Mouse (Mus musculus) retina, adult 2 months (tissue): Measurements from ENCODE around the gene Map3k7cl.

Source experiments
- DNase-seq: peaks from one replicate; pipeline ENCODE4 v3.0.0-alpha.2; 2012; ENCODE audit warnings: low read depth, low spot score

Gene Map3k7cl

DNA sequence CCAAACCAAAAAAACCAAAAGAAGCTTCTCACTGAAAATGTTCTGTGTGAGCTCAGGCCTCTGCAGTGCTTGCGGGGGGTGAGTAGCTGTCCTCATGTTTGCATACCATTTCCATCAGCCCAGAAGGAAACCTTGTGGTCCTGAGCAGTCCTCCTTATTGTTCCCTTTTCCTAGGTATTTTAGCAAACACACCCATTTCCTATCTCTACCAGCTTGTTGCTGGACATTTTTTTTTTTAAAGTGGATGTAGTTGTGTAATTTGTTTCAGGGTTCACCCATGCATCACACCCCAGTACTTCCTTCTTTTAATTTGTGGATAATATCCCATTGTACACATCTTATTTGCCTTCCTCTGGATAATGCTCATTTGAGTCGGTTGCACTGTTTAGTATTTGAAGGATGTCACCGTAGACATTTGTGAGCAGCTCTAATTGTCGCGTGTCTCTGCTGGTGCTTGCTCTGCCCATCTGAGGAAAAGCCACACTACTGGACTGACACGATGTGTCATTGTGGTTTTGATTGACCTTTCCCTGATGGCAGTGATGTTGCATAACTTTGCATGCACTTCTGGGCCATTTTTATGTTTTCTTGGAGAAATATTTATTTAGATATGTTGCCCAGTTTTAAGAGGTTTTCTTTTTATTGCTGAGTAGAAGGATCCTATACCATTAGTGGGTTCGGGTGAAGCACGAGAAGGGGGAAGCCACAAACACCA, 32.6 kb downstream of the Map3k7cl start:
- no peak for DNase-seq

DNA sequence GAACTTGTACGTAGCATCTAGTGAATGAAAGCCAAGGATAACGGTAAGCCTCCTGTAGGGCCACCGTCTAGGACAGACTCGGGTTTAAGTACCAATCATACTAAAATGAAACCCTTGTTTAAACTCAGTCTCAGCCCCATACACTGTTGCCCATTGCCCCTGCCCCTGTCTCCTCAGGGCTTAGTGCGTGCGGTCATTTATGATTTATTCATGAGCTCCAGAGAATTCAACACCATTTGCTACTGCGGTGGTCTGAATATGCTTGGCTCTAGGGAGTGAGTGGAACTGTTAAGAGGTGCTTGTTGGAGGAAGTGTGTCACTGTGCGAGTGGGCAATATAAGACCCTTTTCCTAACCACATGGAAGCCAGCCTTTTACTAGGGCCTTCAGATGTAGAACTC, 34.7 kb downstream of the Map3k7cl start:
- DNase-seq = no peak

DNA sequence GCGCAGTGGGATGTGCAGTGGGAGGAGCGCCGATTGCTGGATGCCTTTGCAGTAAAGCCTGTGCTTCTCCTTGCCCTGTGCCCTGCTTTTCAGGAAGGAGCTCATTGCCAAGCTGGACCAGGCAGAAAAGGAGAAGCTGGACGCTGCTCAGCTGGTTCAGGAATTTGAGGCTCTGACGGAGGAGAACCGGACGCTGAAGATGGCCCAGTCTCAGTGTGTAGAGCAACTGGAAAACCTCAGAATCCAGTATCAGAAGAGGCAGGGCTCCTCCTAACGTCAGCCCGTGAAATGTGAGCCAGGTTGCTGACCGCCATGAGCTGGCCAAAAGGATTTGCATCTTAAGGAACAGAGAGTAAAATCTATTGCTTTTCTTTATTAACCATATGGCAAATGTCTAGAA, 41.0 kb downstream of the Map3k7cl start:
- no peak for DNase-seq

DNA sequence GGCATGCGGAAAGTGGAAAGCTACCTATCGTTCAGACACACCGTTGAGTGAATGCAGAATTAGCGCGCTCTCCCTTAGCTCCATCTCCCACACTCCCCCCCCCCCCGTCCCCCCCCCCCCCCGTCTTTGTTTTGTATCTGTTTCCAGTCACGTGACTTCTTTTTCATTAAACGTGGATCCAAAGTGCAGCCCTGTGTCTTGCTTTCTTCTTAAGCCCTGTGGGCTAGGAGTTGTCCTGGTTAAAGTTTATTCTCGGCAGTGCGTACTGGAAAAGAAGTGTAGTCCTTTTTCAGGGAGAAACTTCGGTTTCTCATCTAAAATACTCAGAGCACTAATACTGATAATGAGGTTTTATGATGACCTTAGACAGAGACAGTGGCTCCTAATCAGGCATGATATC, 42.0 kb downstream of the Map3k7cl start:
- no peak for DNase-seq

DNA sequence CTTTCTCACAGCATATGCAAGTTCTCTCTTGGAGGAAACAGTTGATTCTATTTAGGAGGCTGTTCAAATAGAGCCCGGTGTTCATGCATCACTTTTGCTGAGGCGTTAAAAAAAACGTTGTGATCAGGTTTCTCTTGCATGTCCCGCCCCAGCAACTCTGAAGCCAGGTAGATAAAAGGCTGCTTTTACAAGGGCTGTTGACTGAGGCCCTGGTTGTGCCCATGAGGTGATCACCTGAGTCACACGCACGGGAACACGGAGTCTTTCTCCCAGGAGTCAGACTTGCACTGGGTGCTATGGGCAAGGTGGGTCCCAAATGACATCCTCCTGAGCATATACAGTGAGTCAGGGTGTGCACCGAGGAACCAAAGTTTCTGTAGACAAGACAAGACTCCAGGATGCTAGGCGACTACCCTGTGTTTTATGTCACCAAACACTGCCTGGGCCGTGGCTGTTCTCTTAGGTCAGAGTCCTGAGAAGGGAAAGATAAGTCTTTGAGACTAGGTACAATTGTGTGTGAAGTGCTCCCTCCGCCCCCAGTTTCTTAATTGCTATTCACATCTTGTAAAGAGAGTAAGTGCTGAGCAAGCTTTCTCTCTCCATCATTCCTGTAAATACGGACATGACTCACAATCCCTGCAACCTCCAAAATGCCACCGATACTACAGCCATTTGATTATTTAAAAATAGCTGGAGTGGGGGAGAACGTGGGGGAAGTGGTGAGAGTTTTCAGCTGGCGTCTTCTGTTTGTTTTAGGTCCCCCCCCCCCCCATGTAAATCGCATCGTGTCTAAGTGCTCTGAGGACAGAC, 49.8 kb downstream of the Map3k7cl start:
- no peak for DNase-seq

DNA sequence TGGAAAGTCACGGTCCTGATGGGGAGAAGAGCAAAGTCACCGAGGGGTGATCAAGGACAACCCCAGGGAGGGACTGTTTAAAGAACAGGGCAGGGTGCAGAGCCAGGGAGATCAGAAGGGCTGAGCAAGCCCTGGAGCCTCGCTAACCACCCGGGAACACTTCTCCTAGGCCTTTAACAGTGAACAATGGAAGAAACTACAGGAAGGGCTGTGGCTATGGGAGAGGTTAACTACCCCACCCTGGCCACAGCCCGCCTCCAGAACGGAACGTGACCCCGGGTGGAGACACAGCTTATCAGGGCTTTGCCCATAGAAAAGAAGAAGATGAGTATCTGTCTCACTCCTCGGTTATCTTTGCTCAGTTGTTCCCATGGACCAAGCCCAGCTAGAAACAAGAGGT, 50.9 kb downstream of the Map3k7cl start:
- DNase-seq = no peak

DNA sequence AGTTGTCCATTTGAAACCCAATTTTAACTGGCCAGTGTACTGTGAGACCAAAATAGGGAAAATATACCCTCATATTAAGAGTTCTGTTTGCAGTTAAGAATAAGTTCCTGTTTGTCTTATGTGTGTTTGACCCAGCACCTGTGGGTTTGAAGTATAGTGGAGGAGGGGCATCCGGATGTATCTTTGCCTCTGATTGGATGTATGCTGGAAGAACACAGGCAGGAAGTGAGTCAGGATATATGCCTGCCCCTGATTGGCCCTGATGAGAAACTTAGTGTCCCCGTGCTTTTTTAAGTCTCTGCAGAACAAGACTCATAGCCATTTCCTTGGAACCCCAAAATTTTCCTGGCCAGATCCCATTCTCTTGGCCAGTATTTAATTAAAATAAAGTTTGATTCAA, 51.8 kb downstream of the Map3k7cl start:
- DNase-seq = no peak

DNA sequence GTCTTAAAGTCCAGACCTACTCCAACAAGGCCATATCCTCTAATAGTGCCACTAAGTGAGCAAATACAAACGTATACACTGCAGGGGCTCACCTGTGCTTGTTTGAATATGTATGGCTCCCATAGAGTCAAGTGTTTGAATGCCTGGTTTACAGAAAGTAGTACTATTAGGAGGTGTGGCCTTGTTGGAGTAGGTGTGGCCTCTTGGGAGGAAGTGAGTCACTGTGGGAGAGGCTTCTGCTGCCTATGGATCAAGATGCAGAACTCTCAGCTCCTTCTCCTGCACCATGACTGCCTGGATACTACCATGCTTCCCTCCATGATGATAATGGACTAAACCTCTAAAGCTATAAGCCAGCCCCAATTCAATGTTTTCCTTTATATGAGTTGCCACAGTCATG, 54.3 kb downstream of the Map3k7cl start:
- no peak for DNase-seq

DNA sequence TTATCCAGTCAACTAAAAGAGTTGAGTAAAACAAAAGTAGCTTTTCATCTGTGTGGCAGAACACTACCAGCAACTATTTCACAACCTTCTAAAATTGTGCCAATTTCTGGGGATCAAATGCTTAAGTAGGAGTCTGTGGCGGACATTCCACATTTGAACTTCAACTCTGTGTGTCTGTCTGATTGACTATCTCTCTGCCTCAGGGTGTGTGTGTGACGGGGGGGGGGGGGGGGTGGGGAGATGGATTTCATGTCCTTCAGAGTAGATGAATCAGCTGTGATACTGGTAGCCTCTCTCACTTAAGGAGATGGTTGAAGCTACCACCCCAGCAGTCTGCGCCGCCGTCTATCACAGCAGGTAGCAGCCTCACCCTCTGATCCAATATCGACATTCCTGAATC, 54.8 kb downstream of the Map3k7cl start:
- no peak for DNase-seq

DNA sequence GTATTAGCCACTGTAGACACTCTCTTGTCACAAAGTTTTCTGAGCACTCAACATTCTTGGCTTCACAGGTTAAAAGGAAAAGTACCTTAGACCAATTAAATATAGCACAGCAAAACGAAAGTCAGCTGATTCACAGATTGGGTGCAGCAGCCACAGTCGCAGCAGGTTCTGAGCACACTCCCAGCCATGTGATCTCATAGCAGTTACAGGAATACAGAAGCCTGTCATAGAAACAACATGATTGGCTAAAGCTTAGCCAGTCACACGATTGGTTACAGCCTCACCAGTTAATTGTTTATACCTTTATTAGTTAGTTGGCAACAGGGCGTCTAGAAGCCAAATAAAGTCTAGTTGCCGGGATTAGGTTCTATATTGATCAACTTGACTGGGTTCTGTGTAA, 57.0 kb downstream of the Map3k7cl start:
- DNase-seq = no peak

DNA sequence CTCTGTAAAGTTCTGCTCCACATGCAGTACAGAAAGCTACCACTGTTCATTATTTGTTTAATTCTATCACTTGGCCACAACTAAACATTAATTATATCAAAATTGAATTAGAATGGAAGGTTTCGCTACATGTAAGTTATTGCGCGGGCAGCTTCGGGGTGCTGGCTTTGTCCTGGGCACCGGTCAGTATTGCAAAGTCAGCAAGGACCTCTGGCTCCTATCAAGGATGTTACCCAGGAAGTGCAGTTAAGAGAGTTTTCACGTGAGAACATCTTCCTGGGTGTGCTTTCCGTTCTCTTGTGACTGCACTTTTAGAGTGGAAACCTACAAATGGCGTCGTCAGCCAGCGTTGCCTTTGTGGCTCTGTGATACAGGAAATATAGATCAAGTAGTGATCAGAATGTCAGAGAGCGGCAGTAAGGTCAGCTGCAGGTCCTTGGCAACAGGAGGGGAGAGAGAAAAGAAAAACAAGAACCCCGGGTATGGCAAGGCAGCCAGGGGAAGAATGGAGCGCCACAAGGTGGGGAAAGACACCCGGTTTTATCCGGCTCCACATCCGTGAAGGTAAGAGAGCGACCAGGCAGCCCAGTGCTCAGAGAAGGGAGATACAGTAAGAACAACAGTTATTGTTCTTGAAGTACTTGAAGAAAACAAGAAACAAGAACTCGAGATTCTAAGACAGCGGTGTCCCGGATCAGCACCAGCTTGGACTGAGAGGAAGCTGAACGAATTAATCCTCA, 57.6 kb downstream of the Map3k7cl start:
- DNase-seq = no peak

DNA sequence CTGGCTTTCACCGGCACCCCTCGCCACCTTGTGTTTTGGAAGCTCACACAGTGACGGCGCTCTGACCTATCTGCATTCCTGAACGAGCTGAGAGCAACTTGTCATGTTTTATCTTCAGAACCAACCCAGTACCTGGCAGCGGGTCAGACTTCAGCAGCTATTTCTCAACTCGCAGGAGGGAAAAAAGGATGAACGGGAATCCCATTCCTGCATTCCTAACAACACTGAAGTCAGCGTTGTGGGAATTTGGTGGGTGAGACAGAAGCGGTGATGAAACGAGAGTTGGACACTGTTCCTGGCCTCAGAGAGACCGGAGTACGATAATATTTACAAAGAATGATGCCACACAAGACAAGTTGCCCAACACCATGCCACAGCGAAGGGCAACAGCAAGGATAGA, 58.3 kb downstream of the Map3k7cl start:
- DNase-seq = no peak

DNA sequence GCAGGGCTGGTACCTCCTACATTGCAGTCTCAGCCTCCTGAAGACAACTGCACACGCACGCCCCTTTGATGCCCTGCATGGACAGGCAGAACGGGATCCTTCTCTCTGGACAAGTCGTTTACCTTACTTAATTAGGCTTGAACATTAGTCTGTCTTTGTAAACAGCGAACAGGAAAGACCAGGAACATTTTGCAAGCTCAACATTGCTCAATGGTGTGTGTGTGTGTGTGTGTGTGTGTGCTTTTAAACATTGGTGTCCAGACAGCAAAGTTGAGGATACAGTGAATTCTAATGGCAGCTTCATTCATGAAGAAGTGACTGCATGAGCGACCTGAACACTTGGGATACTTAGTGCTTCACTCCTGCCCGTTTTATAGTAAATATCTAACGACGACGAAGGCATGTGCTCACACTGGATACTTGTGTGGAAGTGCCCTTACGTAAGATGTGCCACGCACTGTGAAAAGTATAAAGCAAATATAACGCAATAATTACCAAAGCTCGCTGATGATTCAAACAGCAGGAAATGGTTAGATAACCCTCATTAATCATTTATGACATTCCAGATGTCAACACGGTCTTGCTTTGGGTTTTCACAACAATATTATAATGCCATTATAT, 59.2 kb downstream of the Map3k7cl start:
- DNase-seq = no peak

DNA sequence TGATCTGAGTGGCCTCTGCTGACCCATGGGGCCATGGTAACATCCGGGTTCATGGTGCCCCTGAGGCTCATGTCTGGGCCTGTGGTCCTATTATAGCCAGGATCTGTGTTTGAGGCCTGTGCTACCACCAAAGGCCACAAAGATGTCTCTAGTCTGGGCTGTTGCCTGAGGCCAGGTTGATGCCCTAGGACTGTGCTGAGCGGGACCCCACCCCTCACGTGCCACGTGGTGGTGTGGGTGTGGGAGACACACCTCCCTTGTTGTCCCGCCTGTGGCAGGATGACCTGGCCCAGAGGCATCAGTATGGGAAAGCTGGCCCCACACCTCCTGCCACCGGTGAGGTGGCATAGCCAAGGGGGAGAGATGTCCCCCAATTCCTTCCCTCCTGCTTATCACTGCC, 64.2 kb downstream of the Map3k7cl start:
- DNase-seq = no peak

DNA sequence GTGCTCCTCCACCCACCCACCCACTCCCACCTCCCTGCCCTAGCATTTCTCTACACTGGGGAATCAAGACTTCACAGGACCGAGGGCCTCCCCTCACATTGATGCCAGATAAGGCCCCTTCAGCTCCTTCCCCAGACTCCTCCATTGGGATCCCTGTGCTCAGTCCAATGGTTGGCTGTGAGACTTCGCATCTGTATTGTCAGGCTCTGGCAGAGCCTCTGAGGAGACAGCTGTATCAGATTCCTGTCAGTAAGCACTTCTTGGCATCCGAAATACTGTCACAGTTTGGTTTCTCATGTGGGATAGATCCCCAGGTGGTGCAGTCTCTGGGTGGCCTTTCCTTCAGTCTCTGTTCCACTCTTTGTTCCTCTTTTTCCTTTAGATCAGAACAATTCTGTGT, 68.1 kb downstream of the Map3k7cl start:
- DNase-seq = no peak

DNA sequence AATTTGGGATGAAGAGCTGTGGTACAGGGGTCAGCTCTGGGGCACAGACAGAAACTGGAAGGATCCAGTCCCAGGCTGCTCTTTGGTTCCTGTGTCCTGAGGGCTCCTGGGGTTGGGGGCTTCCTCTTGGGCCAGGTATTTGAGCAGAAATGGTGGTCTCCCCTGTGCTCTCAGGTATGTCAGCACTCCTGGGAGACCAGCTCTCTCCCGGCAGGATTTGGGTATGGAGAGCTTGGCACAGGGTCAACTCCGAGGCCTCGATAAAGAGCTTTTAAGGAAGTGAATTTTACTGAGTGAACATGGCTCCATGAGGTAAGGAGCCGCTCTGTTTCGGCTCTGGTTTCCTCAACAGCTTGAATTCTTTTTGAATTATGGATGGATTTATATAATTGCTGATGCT, 70.8 kb downstream of the Map3k7cl start:
- DNase-seq = no peak

DNA sequence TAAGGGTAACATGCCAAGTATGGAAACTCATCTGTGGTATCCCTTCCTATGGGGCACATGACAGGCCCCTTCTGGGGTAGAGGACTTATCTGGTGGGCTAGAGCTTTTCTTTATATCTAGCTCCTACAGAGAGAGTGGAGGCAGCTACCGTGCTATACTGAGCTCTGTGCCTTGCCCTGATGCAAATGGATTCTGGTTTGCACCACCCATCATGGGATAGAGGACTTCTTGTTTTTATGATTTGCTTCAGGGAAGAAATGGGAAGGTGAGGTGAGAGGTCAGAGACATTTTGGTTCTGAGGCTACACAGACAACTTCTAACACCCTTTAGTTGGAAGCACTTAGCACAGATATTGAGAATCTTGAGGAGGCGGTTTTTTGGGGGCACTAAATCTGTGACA, 71.8 kb downstream of the Map3k7cl start:
- DNase-seq = no peak

DNA sequence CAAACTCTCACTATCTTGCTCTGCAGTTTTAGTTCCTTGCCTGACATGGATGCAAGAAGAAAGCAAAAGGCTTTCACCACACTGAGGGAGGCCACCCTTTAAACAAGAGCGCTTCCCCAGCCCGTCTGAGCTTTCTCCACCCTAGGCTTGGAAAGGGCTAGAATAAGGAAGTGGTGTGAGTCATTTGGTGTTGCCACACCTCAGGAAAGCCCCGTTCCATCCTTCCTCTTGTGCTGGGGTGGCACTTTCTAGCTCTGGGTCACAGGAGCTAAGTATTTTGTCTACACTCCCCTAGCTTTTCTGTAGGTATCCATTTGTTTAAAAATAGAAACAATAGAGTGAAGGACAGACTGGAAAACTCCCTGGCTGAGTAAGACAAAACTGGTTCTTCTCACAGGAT, 72.2 kb downstream of the Map3k7cl start:
- no peak for DNase-seq

DNA sequence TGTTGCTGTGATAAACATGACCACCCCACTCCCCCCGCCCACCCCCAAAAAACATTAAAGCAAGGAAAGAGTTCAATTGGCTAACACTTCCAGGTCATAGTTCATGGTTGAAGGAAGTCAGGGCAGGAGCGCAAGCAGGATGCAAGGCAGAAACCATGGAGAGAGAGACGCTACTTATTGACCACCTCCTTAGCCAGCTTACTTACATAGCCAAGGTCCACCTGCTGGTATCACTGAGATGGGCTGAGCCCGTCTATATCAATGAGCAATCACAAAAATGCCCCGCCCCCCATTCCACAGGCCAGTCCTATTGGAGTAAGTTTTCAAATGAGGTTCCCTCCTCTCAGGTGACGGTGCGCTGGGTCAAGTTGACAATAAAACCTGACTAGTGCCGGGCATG, 72.7 kb downstream of the Map3k7cl start:
- DNase-seq = no peak

DNA sequence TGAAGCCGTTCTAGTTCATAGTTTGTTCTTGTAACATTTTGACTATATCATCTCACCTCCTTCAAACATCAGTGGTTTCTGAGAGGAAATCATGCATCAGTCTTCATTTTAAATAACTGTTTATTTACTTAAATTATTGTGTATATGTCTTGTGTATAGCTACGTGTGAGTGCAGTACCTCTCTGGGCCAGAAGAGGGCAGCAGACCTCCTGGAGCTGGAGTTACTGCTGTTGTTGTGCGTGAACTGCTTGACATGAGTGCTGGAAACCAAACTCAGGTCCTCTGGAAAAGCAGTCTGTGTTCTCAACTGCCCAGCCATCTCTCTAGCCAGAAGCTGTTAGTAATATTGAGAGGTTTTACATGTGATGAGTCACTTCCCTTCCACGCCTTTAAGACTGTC, 73.6 kb downstream of the Map3k7cl start:
- DNase-seq = no peak

DNA sequence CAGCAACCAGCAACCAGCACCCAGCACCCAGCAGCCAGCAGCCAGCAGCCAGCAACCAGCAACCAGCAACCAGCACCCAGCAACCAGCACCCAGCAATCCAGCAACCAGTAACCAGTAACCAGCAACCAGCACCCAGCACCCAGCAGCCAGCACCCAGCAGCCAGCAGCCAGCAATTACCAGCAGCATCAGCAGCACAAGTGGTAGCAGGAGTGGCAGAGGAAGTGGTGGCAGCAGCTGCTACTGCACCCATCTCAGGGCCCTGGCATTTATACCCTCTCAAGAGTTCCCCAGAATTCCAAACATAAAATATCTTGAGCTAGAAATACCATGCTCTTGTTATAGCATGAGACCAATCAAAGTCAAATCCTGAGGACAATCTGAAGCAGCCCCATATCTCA, 81.6 kb downstream of the Map3k7cl start:
- no peak for DNase-seq

DNA sequence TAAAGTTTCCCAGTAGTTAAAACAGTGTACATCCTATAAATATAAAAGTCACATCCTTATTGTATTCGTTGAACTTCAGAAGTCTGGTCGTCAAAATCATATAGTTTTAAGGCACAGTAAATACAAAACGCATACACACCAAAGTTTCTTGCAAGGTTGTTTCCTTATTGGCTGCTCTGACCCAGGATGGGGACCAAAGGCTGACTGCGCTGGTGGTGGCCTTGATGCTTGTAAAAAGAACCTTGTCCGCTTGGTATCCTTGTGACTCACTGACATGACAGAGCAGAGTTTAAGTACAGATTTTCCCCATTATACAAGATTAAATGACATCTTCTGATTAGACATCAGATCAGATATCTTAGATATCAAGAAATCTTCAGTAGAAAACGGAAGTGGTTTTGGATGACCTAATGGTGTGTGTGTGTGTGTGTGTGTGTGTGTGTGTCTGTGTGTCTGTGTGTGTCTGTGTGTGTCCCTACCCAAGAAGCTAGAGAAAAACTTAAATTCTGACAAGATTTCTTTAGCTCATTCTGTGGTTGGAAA, 82.2 kb downstream of the Map3k7cl start:
- DNase-seq = no peak
